Mouse (Mus musculus): ENCODE data around the gene Asap2. TPM values are rescaled to one million over a fixed set of nuclear protein-coding genes. Genes with fewer than 3 reads are reported as not detected.
"Not testable (repeated sequence)": the region's sequence is repeated elsewhere in the genome, so short reads cannot be mapped to it uniquely, and the experiment has no call there.

Gene Asap2
- polyA plus RNA-seq, 1 experiment from 2014 or later: 14.9 TPM

DNA sequence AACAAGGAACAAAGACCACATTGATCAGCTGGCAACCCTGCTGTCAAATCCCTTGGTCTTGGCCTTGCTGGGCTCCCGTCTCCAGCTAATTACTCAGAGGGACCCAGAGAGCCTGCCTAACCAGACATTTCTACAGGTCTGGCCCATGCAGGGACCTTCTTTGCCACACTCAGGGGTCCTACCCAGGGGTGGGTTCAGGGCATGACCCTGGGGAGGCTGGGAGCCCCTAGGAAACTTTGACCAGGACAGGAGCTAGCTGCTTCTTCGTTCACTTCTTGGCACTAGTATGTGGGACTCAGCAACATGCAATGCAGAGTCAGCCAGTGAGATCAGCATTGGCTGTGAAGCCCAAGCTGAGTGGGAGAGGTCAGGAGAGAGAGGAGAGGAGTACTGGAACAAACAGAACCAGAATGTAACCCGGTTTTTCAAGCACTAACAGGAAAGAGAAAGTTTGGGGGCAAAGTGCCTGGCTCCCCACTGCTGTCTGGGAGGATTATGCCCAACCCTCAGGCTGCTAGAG lies 107.6 kb downstream of the Asap2 start:
- H3K9me3 ChIP-seq (replicated peaks; ENCODE audit: control insufficient read depth, low read length); DNase-seq (ENCODE audit: low spot score); H3K4me3 ChIP-seq (ENCODE audit: low read depth, low read length); ATAC-seq (replicated peaks; ENCODE audit: insufficient number of reproducible peaks, low FRiP score, low TSS enrichment, low read depth); H3K9ac ChIP-seq (replicated peaks; ENCODE audit: low read length); H3K27me3 ChIP-seq (ENCODE audit: control insufficient read depth, insufficient read depth, low read length); H3K36me3 ChIP-seq (replicated peaks; ENCODE audit: control insufficient read depth, insufficient read depth, low read depth, low read length); H3K4me1 ChIP-seq (ENCODE audit: control insufficient read depth, insufficient read depth, low read length); H3K27ac ChIP-seq (replicated peaks; ENCODE audit: low read depth, low read length); H3K4me2 ChIP-seq (ENCODE audit: low read depth, low read length): not testable (repeated sequence)
- 42% methylated on average over 3 of the region's 3 CpGs for WGBS

DNA sequence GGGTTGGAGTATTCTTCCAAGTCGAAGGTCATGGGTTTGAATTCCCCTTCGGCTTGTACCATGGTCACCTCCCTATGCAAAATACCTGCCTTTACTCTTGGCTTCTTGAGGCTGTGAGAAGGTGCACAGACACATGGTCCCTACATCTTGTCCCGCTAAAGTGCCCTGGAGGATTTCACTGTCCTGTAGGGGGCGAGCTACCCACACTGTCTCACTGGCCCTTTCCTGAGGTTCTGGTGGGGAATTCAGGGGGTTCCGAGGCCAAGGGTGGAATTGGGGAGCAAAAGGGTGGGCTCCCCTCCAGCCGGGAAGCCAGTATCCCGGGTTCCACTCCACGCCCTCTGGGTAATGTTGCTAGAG lies 120.8 kb downstream of the Asap2 start:
- H3K36me3 ChIP-seq (replicated peaks; ENCODE audit: control insufficient read depth, insufficient read depth, low read depth, low read length); H3K9me3 ChIP-seq (replicated peaks; ENCODE audit: control insufficient read depth, low read length); H3K4me1 ChIP-seq (ENCODE audit: control insufficient read depth, insufficient read depth, low read length); H3K27me3 ChIP-seq (ENCODE audit: control insufficient read depth, insufficient read depth, low read length); H3K27ac ChIP-seq (replicated peaks; ENCODE audit: low read depth, low read length); DNase-seq (ENCODE audit: low spot score): not testable (repeated sequence)
- WGBS: 5% methylated on average over 8 of the region's 8 CpGs
- H3K9ac ChIP-seq (replicated peaks; ENCODE audit: low read length): peak overlapping the region; percentile 85
- peak overlapping the region; percentile 67 for H3K4me2 ChIP-seq (ENCODE audit: low read depth, low read length)
- ATAC-seq (replicated peaks; ENCODE audit: insufficient number of reproducible peaks, low FRiP score, low TSS enrichment, low read depth): peak; percentile 74
- H3K4me3 ChIP-seq (ENCODE audit: low read depth, low read length): peak overlapping the region; percentile 72

DNA sequence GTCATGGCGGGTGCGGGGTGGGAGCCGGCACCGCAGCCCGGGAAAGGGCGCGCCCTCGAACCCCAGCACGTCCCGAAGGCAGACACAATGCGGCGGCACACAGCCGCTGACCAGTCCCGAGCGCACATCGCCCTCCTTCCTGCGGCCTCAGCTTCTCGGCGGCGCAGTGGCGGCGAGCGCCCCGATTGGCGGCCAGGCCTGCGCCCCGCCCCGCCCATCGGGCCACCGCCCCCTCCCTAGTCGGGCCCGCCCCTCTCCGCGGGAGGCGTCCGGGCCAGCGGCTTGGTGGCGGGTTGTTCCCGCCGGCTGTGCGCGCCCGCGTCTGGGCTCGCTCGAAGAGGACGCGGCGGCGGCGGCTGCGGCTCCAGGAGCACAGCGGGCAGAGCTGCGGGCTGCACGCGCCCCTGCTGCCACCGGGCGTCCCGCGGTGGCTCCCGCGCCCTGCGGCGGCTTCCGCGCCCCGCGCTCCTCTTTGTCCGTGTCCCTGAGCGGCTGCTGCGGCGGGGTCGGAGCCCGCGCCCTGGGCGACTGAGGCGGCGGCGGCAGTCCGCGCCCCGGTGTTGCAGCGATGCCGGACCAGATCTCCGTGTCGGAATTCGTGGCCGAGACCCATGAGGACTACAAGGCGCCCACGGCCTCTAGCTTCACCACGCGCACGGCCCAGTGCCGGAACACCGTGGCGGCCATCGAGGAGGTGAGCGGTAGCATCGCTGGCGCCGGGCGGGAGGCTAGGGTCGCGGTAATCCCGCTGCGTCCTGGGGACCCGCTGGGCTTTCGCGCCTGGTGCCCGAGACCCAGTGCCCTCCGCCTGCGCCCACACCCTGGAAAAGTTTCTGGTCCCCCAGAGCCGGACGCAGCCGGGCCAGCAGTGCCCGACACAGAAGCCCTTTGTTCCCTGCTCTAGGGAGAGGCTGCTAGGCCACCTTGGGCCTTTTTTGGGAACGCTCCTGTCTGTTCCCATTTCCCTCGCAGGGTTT lies 121.5 kb downstream of the Asap2 start:
- peak overlapping the region; percentile 85 for H3K9ac ChIP-seq (replicated peaks; ENCODE audit: low read length)
- peak overlapping the region; percentile 72 for H3K4me3 ChIP-seq (ENCODE audit: low read depth, low read length)
- DNase-seq (ENCODE audit: low spot score) (peak; percentile 92), ATAC-seq (replicated peaks; ENCODE audit: insufficient number of reproducible peaks, low FRiP score, low TSS enrichment, low read depth) (peak; percentile 100)
- H3K27me3 ChIP-seq (ENCODE audit: control insufficient read depth, insufficient read depth, low read length): no peaks in the 10 kb centered on the region
- no peaks in the 10 kb centered on the region for H3K4me1 ChIP-seq (ENCODE audit: control insufficient read depth, insufficient read depth, low read length)
- H3K4me2 ChIP-seq (ENCODE audit: low read depth, low read length): peak overlapping the region; percentile 67
- H3K27ac ChIP-seq (replicated peaks; ENCODE audit: low read depth, low read length): peak overlapping the region; percentile 78
- H3K36me3 ChIP-seq (replicated peaks; ENCODE audit: control insufficient read depth, insufficient read depth, low read depth, low read length): no peaks in the 10 kb centered on the region
- H3K9me3 ChIP-seq (replicated peaks; ENCODE audit: control insufficient read depth, low read length): no peaks in the 10 kb centered on the region
- WGBS: under 1% methylated on average over 91 of the region's 118 CpGs

DNA sequence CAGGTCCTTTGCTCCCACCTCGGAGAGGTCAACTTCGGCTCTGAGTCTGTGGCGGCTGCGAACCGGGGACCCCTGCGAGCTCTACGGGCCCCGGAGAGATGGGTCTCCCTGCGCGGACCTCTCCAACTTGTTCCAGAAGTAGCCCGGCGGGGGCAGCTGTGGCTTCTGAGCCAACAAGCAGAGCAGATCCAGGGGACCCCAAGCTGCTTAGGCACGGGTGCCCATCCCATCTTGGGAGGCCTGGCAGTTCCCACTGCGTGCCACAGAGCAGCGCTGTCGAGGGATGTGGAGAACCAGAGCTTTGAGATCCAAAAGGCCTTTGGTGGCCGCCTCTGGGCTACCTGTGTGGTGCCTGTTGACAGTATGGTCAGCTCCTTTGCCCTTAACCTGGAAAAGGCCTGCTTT lies 122.2 kb downstream of the Asap2 start:
- peak overlapping the region; percentile 78 for H3K27ac ChIP-seq (replicated peaks; ENCODE audit: low read depth, low read length)
- no peaks in the 10 kb centered on the region for H3K4me1 ChIP-seq (ENCODE audit: control insufficient read depth, insufficient read depth, low read length)
- peak overlapping the region; percentile 85 for H3K9ac ChIP-seq (replicated peaks; ENCODE audit: low read length)
- H3K4me2 ChIP-seq (ENCODE audit: low read depth, low read length): peak overlapping the region; percentile 67
- H3K36me3 ChIP-seq (replicated peaks; ENCODE audit: control insufficient read depth, insufficient read depth, low read depth, low read length): no peaks in the 10 kb centered on the region
- peak overlapping the region; percentile 72 for H3K4me3 ChIP-seq (ENCODE audit: low read depth, low read length)
- no peaks in the 10 kb centered on the region for H3K27me3 ChIP-seq (ENCODE audit: control insufficient read depth, insufficient read depth, low read length)
- WGBS: under 1% methylated on average over 17 of the region's 17 CpGs
- H3K9me3 ChIP-seq (replicated peaks; ENCODE audit: control insufficient read depth, low read length): no peaks in the 10 kb centered on the region
- DNase-seq (ENCODE audit: low spot score) (peak; percentile 79), ATAC-seq (replicated peaks; ENCODE audit: insufficient number of reproducible peaks, low FRiP score, low TSS enrichment, low read depth) (no peak)

DNA sequence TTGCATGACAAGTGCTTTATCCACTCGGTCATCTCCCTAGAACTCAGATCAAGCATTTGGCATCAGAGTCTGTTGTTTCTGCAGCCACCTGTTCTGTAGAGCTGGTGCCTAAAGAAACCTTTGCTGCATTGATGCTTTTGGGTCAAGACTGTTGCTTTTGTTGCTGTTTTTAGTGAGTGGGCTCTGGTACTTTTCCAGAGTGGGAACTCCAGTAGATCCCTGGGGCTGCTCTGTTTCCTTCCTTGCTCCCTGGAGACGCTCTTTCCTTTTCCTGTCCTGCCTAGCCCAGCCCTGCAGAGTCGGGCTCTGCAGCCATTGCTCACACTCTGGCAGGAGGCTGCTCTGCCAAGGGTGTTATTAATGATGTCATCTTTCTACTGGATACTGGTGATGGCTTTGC lies 129.2 kb downstream of the Asap2 start:
- Histone ChIP-seq H3K27ac (replicated peaks; ENCODE audit: low read depth, low read length) (no peak overlapping the region), H3K9ac (replicated peaks; ENCODE audit: low read length) (no peak overlapping the region), H3K4me2 (ENCODE audit: low read depth, low read length) (no peak overlapping the region), H3K4me1 (ENCODE audit: control insufficient read depth, insufficient read depth, low read length) (no peaks in the 10 kb centered on the region), H3K9me3 (replicated peaks; ENCODE audit: control insufficient read depth, low read length) (no peaks in the 10 kb centered on the region), H3K4me3 (ENCODE audit: low read depth, low read length) (no peak overlapping the region), H3K27me3 (ENCODE audit: control insufficient read depth, insufficient read depth, low read length) (no peaks in the 10 kb centered on the region), H3K36me3 (replicated peaks; ENCODE audit: control insufficient read depth, insufficient read depth, low read depth, low read length) (no peaks in the 10 kb centered on the region)
- no peak for DNase-seq (ENCODE audit: low spot score)
- 59% methylated on average over 3 of the region's 3 CpGs for WGBS
- no peak for ATAC-seq (replicated peaks; ENCODE audit: insufficient number of reproducible peaks, low FRiP score, low TSS enrichment, low read depth)

DNA sequence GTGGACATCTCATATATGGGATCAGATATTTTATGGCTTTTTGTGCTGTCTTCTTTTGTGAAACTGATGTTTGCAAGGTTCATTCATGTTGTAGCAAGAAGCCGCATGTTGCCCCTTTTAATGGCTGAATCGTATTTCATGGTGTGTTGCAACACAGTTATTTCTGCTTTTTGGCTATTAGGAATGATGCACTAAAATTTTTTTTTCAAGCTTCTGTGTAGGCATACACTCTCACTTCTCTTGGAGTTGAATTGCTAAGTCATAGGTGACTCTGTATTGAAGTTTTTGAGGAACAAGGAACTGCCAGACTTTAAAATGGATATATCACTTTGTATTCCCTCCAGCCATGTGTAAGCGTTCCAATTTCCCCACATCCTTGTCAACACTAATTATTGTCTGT lies 132.6 kb downstream of the Asap2 start:
- no peaks in the 10 kb centered on the region for H3K4me1 ChIP-seq (ENCODE audit: control insufficient read depth, insufficient read depth, low read length)
- H3K4me3 ChIP-seq (ENCODE audit: low read depth, low read length): no peak overlapping the region
- no peak for DNase-seq (ENCODE audit: low spot score)
- H3K4me2 ChIP-seq (ENCODE audit: low read depth, low read length): no peak overlapping the region
- H3K27ac ChIP-seq (replicated peaks; ENCODE audit: low read depth, low read length): no peak overlapping the region
- H3K9ac ChIP-seq (replicated peaks; ENCODE audit: low read length): no peak overlapping the region
- H3K36me3 ChIP-seq (replicated peaks; ENCODE audit: control insufficient read depth, insufficient read depth, low read depth, low read length): no peaks in the 10 kb centered on the region
- no peaks in the 10 kb centered on the region for H3K27me3 ChIP-seq (ENCODE audit: control insufficient read depth, insufficient read depth, low read length)
- 71% methylated on average over 3 of the region's 3 CpGs for WGBS
- H3K9me3 ChIP-seq (replicated peaks; ENCODE audit: control insufficient read depth, low read length): no peaks in the 10 kb centered on the region
- no peak for ATAC-seq (replicated peaks; ENCODE audit: insufficient number of reproducible peaks, low FRiP score, low TSS enrichment, low read depth)

DNA sequence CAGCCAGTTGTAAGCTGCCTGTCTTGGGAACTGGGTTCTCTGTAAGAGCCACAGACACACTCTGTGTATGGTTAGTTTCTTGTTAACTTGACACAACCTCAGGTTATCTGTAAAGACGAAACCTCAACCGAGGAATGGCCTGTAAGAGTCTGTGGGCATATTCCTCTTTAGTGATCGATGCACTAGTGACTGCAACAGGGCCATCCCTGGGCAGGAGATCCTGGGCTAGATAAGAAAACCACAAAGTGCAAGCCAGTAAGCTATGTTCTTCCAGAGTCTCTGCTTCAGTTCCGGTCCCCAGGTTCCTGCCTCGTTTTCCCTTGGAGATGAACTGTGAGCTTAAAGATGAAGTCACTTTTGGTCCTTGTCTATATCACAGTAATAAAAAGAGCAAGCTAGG lies 133.4 kb downstream of the Asap2 start:
- no peak for ATAC-seq (replicated peaks; ENCODE audit: insufficient number of reproducible peaks, low FRiP score, low TSS enrichment, low read depth)
- no peak overlapping the region for H3K4me3 ChIP-seq (ENCODE audit: low read depth, low read length)
- DNase-seq (ENCODE audit: low spot score): no peak
- H3K4me2 ChIP-seq (ENCODE audit: low read depth, low read length): no peak overlapping the region
- 83% methylated on average over 5 of the region's 5 CpGs for WGBS
- H3K9ac ChIP-seq (replicated peaks; ENCODE audit: low read length): no peak overlapping the region
- no peak overlapping the region for H3K27ac ChIP-seq (replicated peaks; ENCODE audit: low read depth, low read length)
- no peaks in the 10 kb centered on the region for H3K9me3 ChIP-seq (replicated peaks; ENCODE audit: control insufficient read depth, low read length)
- H3K36me3 ChIP-seq (replicated peaks; ENCODE audit: control insufficient read depth, insufficient read depth, low read depth, low read length): no peaks in the 10 kb centered on the region
- H3K27me3 ChIP-seq (ENCODE audit: control insufficient read depth, insufficient read depth, low read length): no peaks in the 10 kb centered on the region
- H3K4me1 ChIP-seq (ENCODE audit: control insufficient read depth, insufficient read depth, low read length): no peaks in the 10 kb centered on the region
